Mouse (Mus musculus): Measurements from ENCODE around the gene Sfrp2.

Sfrp2 gene

DNA sequence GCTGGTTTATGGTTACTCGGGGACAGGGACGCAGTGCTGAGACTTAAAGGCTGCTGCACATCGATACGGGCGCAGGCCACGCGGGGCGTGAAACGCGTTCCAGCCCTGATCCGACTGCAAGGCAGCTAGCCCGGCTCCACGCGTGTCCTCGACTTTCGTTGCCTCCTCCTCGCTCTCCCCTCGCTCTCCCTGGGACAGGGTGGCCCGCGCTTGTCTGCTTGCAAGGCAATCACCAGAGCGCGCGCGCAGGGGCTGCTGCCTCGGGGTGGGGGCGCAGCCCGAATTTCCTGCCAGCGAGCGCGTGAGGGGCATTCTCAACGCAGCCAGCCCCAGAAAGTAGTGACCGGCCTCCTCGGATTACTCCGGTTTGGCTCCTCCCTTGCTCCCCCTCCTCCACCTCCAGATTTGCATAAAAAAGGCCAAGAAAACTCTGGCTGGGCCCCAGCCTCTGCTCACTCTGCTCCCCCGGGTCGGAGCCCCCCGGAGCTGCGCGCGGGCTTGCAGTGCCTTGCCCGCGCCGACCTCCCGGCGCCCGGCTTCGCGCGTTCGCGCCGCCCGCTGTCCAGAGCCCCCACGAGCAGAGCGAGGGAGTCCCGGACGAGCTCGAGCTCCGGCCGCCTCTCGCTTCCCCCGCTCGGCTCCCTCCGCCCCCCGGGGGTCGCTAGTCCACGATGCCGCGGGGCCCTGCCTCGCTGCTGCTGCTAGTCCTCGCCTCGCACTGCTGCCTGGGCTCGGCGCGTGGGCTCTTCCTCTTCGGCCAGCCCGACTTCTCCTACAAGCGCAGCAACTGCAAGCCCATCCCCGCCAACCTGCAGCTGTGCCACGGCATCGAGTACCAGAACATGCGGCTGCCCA is at the start of gene Sfrp2:
Gene Sfrp2 (plus strand): TSS at position 451 of the 855 bp plus-strand sequence.
- DNase-seq (ENCODE audit: low read depth, low spot score) = no peak

- DNase-seq (ENCODE audit: low read depth, low spot score) = no peak
Observed at GRCm38 (mm10) chr3:83717643-83718231, 48.4 kb upstream of the Sfrp2 start.

GRCm38 (mm10) chr3:83718662-83719061 is 47.5 kb upstream of the Sfrp2 start:
- DNase-seq (ENCODE audit: low read depth, low spot score) = no peak

DNA sequence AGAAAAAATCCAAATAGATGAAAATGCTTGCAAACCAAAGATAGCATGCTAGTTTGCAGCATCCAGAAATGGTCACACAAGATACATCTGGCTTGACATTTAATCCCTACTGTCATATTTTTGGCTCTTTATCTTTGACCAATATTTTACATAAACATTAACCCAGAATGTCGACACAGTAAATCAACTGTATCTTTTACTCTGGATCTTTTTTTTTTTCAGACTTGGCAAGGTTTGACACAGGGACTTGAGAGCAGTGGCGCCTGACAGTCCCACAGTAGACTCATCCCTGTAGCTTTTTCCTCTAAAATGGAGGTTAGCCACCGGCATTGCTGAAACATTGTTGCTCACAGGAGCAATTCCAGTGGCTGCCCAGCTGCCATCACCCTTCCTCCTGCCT is 37.9 kb upstream of the Sfrp2 start:
- DNase-seq (ENCODE audit: low read depth, low spot score) = no peak

DNA sequence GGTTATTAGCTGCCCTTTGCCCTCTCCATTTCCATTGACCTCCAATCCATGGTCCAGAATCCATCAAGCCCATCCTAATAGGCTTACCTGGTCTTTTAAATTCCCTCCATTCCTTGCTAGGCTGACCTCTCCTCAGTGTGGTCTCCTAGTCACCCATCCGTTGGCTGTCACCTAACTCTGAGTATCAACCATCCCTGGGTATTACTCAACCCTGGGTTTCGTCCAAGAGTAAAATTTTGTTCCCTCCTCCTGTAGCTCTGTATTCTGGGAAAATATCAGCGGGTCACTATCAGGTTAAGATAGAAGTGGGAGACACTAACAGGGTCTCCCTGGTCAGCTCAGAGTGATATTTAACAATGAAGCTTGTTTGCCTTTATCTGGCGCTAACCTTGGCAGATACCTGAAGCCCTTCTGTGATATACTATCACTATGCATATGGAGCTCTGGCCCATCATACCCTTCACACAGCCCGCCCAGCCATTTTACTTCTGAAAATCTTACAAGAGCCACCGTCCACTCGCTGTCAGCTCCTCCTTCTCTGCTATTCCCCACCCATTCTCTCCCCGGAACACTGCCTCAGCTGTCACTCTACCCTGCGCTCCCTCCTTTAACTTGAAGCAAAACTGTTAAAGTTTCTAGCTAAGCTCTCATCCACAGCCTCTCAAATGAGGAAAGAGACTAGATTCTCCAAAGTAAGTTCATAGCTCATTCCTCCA is 37.3 kb upstream of the Sfrp2 start:
- DNase-seq (ENCODE audit: low read depth, low spot score) = no peak

- no peak for DNase-seq (ENCODE audit: low read depth, low spot score)
Observed at GRCm38 (mm10) chr3:83733985-83734384, 32.1 kb upstream of the Sfrp2 start.

GRCm38 (mm10) chr3:83736980-83737379 is 29.1 kb upstream of the Sfrp2 start:
- DNase-seq (ENCODE audit: low read depth, low spot score) = no peak

- DNase-seq (ENCODE audit: low read depth, low spot score) = no peak
Observed at GRCm38 (mm10) chr3:83740246-83740645, 25.9 kb upstream of the Sfrp2 start.

DNA sequence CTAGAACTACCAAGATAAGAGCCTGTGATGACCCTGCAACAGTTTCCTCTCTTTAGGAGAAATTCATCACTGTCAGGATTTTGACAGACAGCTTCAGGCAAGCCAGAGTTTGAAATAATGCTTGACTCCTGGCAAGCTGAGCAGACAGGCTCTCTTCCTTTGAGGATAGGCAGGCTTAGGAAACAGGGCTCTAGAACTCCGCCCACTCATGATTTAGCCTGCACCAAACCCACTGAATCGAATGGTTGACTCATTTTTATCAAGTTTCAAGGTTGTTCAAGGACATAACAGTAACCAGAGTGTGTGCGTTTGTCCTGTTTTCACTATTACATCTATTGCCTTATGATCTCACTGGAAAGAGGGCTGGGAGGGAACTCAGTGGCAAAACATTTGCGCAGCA is 18.8 kb upstream of the Sfrp2 start:
- no peak for DNase-seq (ENCODE audit: low read depth, low spot score)

GRCm38 (mm10) chr3:83747895-83748294 is 18.2 kb upstream of the Sfrp2 start:
- no peak for DNase-seq (ENCODE audit: low read depth, low spot score)

GRCm38 (mm10) chr3:83751625-83752024 is 14.5 kb upstream of the Sfrp2 start:
- no peak for DNase-seq (ENCODE audit: low read depth, low spot score)

GRCm38 (mm10) chr3:83752196-83752595 is 13.9 kb upstream of the Sfrp2 start:
- no peak for DNase-seq (ENCODE audit: low read depth, low spot score)

DNA sequence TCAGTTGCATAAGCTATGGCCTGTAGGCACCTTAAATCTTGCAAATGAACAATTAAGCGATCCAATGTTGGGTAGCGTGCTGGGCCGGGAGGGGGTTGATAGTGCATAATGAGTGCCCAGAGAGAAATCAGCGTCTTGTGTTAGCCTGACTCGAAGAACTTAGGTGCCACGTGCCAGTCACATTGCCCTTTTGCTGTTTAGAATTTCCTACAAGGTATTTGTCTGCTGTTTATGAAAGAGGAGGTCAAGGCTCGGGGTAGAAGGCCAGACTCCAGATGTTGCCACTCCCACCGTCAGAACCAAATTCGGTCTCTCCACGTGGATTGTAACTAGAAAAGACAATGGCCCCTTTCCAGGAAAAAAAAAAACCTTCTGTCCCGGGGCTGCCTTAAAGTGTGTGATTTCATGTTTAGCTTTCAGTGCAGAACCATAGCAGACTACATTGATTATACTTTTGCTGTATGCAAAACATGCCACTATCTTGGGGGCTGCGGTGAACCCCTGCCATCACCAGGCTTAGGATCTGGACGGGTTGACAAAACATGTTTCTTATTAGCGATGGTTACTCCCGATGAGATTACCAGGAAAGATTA is 11.0 kb upstream of the Sfrp2 start:
- DNase-seq (ENCODE audit: low read depth, low spot score) = no peak

DNA sequence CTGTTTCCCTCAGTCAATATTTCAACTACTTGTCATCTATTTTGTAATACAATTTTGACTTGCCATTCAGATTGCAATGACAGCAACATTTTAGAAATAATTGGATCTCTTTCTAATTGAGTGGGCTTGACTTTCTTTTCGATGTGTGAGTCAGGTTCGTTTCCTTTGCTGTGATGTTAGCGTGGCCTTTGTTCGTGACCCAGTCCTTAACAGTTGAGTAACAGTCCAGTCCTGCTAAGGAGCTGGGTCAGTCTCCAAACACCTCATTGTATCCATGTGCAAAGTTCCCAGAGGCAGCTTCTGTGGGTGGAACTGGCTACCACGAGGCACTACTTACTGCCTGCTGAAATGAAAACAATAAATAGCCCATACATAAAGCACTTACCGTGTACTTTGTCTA is 10.5 kb upstream of the Sfrp2 start:
- no peak for DNase-seq (ENCODE audit: low read depth, low spot score)

GRCm38 (mm10) chr3:83762361-83762760 is 3.8 kb upstream of the Sfrp2 start:
- DNase-seq (ENCODE audit: low read depth, low spot score) = no peak

- DNase-seq (ENCODE audit: low read depth, low spot score) = no peak
Observed at GRCm38 (mm10) chr3:83763551-83764548, 2.3 kb upstream of the Sfrp2 start.

- no peak for DNase-seq (ENCODE audit: low read depth, low spot score)
Observed at GRCm38 (mm10) chr3:83766726-83767070, 577 bp downstream of the Sfrp2 start.

DNA sequence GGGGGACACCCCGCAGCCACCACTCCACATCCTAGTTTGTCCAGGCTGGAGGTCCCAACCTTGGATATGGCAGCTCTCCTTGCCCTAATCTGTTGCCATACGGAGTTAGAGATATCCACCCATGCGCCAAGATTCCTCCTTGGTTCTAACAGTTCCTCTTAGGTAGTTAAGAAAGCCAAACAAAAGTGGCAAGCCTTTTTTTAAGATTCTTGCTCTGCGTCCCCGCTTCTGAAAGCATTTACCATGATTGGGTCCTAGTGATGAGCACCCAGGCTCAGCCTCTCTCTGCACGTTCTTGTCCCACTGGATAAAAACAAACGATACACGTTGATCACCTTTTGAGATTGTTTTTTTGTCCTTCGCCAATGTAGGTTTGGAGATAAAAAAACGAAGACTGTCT is 1.0 kb downstream of the Sfrp2 start:
- DNase-seq (ENCODE audit: low read depth, low spot score) = no peak

- DNase-seq (ENCODE audit: low read depth, low spot score) = no peak
Observed at GRCm38 (mm10) chr3:83768293-83769035, 2.3 kb downstream of the Sfrp2 start.

GRCm38 (mm10) chr3:83769036-83769410 is 2.9 kb downstream of the Sfrp2 start:
- DNase-seq (ENCODE audit: low read depth, low spot score) = no peak
